Comparison of ENCODE assay signal across 11 mouse cellular contexts in genomic region chr17:74968738-74969271, GRCm38 (mm10). TPM values are rescaled to one million over a fixed set of nuclear protein-coding genes. Genes with fewer than 3 reads are reported as not detected.
DNase-seq lines count a peak whose midpoint lies in the region; ATAC-seq lines count a peak whose summit lies in the region.
"Had no signal": no experiment of that assay in that cellular context is flagged by ENCODE, and none has a peak within 500 bp of the region (broad histone marks: within the 10 kb centered on the region; RNA-seq: fewer than 3 reads in every experiment).

No protein-coding gene starts in this region.

- 53% methylated on average over 16 of the region's 16 CpGs for WGBS in intestine, embryonic 15.5 days
- WGBS in intestine, embryonic 16.5 days, result 44% methylated on average over 16 of the region's 16 CpGs
- WGBS in embryonic facial prominence, embryonic 14.5 days, result 45% methylated on average over 16 of the region's 16 CpGs
- WGBS in midbrain, embryonic 15.5 days, result 26% methylated on average over 16 of the region's 16 CpGs

- H3K4me1 ChIP-seq in intestine, embryonic 15.5 days (replicated peaks), result 0 out of 2 replicates have a peak, but pooled peaks cover 3% of the 10 kb centered on the region
- 0 out of 2 replicates have a peak, but pooled peaks cover 4% of the 10 kb centered on the region for H3K4me1 ChIP-seq in intestine, embryonic 16.5 days (ENCODE audit: control insufficient read depth, insufficient read depth, low read length)
- H3K4me1 ChIP-seq in embryonic facial prominence, embryonic 14.5 days (ENCODE audit: control insufficient read depth, insufficient read depth, low read length), result peaks cover 7% of the 10 kb centered on the region; the same call in 1 of the 2 replicates
- peaks cover 5% of the 10 kb centered on the region; the same call in 1 of the 2 replicates for H3K4me1 ChIP-seq in midbrain, embryonic 15.5 days

- no peaks in the 10 kb centered on the region for H3K36me3 ChIP-seq in intestine, embryonic 15.5 days
- H3K36me3 ChIP-seq in intestine, embryonic 16.5 days (ENCODE audit: control insufficient read depth, insufficient read depth, low read length), result no peaks in the 10 kb centered on the region
- H3K36me3 ChIP-seq in embryonic facial prominence, embryonic 14.5 days (ENCODE audit: control insufficient read depth, insufficient read depth, low read length), result no peaks in the 10 kb centered on the region
- no peaks in the 10 kb centered on the region for H3K36me3 ChIP-seq in midbrain, embryonic 15.5 days (replicated peaks)
- H3K36me3 ChIP-seq: lung, embryonic 15.5 days had no signal

- H3K27me3 ChIP-seq in intestine, embryonic 15.5 days (replicated peaks), result no peaks in the 10 kb centered on the region
- no peaks in the 10 kb centered on the region for H3K27me3 ChIP-seq in intestine, embryonic 16.5 days (replicated peaks; ENCODE audit: control insufficient read depth, insufficient read depth, low read length)
- H3K27me3 ChIP-seq in embryonic facial prominence, embryonic 14.5 days (replicated peaks; ENCODE audit: control insufficient read depth, insufficient read depth, low read length), result no peaks in the 10 kb centered on the region
- H3K27me3 ChIP-seq in midbrain, embryonic 15.5 days (replicated peaks), result no peaks in the 10 kb centered on the region
- H3K27me3 ChIP-seq: lung, embryonic 15.5 days had no signal

- no peak for ATAC-seq in intestine, embryonic 15.5 days
- no peak for ATAC-seq in intestine, embryonic 16.5 days
- ATAC-seq in embryonic facial prominence, embryonic 14.5 days (ENCODE audit: low read depth), result no peak
- ATAC-seq in midbrain, embryonic 15.5 days (replicated peaks), result peak; percentile 73; the same call in 1 of the 2 replicates

- H3K9ac ChIP-seq in intestine, embryonic 15.5 days, result no peak overlapping the region
- H3K9ac ChIP-seq in intestine, embryonic 16.5 days (ENCODE audit: low read depth, low read length), result no peak overlapping the region
- H3K9ac ChIP-seq in embryonic facial prominence, embryonic 14.5 days (ENCODE audit: low read depth, low read length), result no peak overlapping the region
- H3K9ac ChIP-seq in midbrain, embryonic 15.5 days, result no peak overlapping the region
- H3K9ac ChIP-seq: lung, embryonic 15.5 days had no signal

- 0 out of 2 replicates have a peak overlapping the region, but pooled peaks have one; percentile 13 for H3K27ac ChIP-seq in intestine, embryonic 15.5 days
- H3K27ac ChIP-seq in intestine, embryonic 16.5 days (ENCODE audit: low read length), result no peak overlapping the region
- H3K27ac ChIP-seq in embryonic facial prominence, embryonic 14.5 days (replicated peaks; ENCODE audit: low read depth, low read length), result no peak overlapping the region
- no peak overlapping the region for H3K27ac ChIP-seq in midbrain, embryonic 15.5 days
- H3K27ac ChIP-seq: lung, embryonic 15.5 days had no signal

- no peak overlapping the region for H3K4me3 ChIP-seq in intestine, embryonic 15.5 days (replicated peaks)
- no peak overlapping the region for H3K4me3 ChIP-seq in intestine, embryonic 16.5 days (ENCODE audit: low read length)
- H3K4me3 ChIP-seq in embryonic facial prominence, embryonic 14.5 days (ENCODE audit: low read depth, low read length), result no peak overlapping the region
- H3K4me3 ChIP-seq in midbrain, embryonic 15.5 days, result no peak overlapping the region
- H3K4me3 ChIP-seq: lung, embryonic 15.5 days had no signal

- H3K9me3 ChIP-seq in intestine, embryonic 15.5 days, result no peaks in the 10 kb centered on the region
- no peaks in the 10 kb centered on the region for H3K9me3 ChIP-seq in intestine, embryonic 16.5 days (ENCODE audit: control insufficient read depth, low read length)
- H3K9me3 ChIP-seq in embryonic facial prominence, embryonic 14.5 days (ENCODE audit: control insufficient read depth, low read length), result no peaks in the 10 kb centered on the region
- H3K9me3 ChIP-seq in midbrain, embryonic 15.5 days, result no peaks in the 10 kb centered on the region
- H3K9me3 ChIP-seq: lung, embryonic 15.5 days had no signal

- DNase-seq in MEL-GATA-1-ER (ENCODE audit: extremely low read depth, low read depth), result peak; percentile 58
- peak; percentile 84 for DNase-seq in embryonic facial prominence, embryonic 14.5 days (ENCODE audit: low spot score)
- no peak for DNase-seq in spleen, adult 18-20 months
- DNase-seq in adrenal gland, adult 2 months, result no peak
- DNase-seq: gastrocnemius, postnatal 36 days; heart, postnatal 36 days; kidney, postnatal 14 days had no signal

- peak overlapping the region; percentile 17; the same call in 1 of the 2 replicates for H3K4me2 ChIP-seq in intestine, embryonic 15.5 days (replicated peaks)
- no peak overlapping the region for H3K4me2 ChIP-seq in intestine, embryonic 16.5 days (ENCODE audit: low read depth, low read length)
- H3K4me2 ChIP-seq in embryonic facial prominence, embryonic 14.5 days (ENCODE audit: low read depth, low read length), result 0 out of 2 replicates have a peak overlapping the region, but pooled peaks have one; percentile 4
- peak overlapping the region; percentile 26; the same call in 1 of the 2 replicates for H3K4me2 ChIP-seq in midbrain, embryonic 15.5 days
- H3K4me2 ChIP-seq: lung, embryonic 15.5 days had no signal

RNA-seq across cellular contexts. Expression of gene Ltbp1, which starts 36.6 kb away (rescaled TPM):
- 17.7 and 18.8 TPM in 2 replicates for polyA plus RNA-seq in intestine, embryonic 15.5 days (2015; fragmentation: Nextera tagmentation; extraction: Ambion mirVana)
- polyA plus RNA-seq in intestine, embryonic 16.5 days (2015; fragmentation: Nextera tagmentation; extraction: Ambion mirVana), result 12.2 and 13.6 TPM in 2 replicates
- polyA plus RNA-seq in embryonic facial prominence, embryonic 14.5 days (2014; fragmentation: Nextera tagmentation; extraction: Ambion mirVana), result 53.9 and 60.7 TPM in 2 replicates
- polyA plus RNA-seq in midbrain, embryonic 15.5 days (2015; fragmentation: Nextera tagmentation; extraction: Ambion mirVana), result 1.1 and 1.4 TPM in 2 replicates
- total RNA-seq in adrenal gland, adult 2 months (2021), result 10 to 100 TPM; 12.7 to 15.1 TPM
- 13.0 and 13.4 TPM in 2 replicates for polyA plus RNA-seq in adrenal gland, adult 2 months (2012; rRNA removed)

Comparison
In these comparisons a context has a peak if more than half of its experiments do, and no peak if none do; other contexts are left out.
1. DNase-seq: peak in MEL-GATA-1-ER (single experiment) and embryonic facial prominence, embryonic 14.5 days (single experiment); none in spleen, adult 18-20 months (0 of 2) and adrenal gland, adult 2 months (single experiment).